8 mouse cellular contexts compared by ENCODE assay signal in the genomic region with DNA sequence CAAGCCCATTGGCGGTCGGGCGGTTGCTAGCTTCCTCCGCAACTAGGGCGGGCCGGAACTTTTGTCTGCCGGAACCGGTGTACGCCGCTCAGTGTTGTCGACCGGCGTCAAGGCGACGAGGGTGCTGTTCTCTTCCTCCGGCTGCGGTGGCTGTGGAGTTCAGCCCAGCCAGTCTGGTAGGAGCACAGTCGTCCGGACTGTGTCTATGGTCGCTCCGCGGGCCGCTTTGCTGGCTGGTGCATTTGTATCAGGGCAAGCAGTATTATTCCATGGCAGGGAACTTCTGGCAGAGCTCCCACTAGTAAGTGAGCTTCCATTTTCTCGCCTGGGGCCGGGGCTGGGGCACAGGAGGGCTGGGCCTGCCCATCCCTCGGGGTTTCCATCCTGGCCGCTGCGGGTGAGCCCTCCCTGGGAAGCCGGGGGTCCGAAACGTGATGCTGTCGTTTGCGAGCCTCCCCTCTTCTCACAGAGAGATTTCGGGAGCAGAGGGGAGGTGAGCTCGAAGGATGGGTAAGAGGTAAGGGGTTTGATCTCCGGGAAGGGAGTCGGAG. TPM values are rescaled to one million over a fixed set of nuclear protein-coding genes. Genes with fewer than 3 reads are reported as not detected.
A peak's percentile ranks its signal among the peaks of the same experiment; 100 is the strongest.
DNase-seq lines count a peak whose midpoint lies in the region; ATAC-seq and TF ChIP-seq lines count a peak whose summit lies in the region.

A gene (plus strand): TSS at position 87 of the 551 bp plus-strand sequence.

- H3K4me3 ChIP-seq in G1E (ENCODE audit: low read depth, low read length) = peak within 1 kb of the TSS; percentile 88
- peak within 1 kb of the TSS; percentile 89 for H3K4me3 ChIP-seq in forebrain, embryonic 16.5 days (replicated peaks; ENCODE audit: low read length)
- peak within 1 kb of the TSS; percentile 97 for H3K4me3 ChIP-seq in layer of hippocampus, adult 2 months
- H3K4me3 ChIP-seq in lung, embryonic 14.5 days (ENCODE audit: low read depth, low read length) = peak within 1 kb of the TSS; percentile 67
- H3K4me3 ChIP-seq in olfactory bulb, adult 2 months (ENCODE audit: insufficient read depth, low read depth, low read length) = peak within 1 kb of the TSS; percentile 81
- H3K4me3 ChIP-seq in thymus, adult 2 months (ENCODE audit: control insufficient read depth, insufficient read depth, low read length) = peak within 1 kb of the TSS; percentile 68

- DNase-seq in G1E (ENCODE audit: low spot score) = peak; percentile 85
- peak; percentile 91 to 93 for DNase-seq in cerebellum, adult 18-20 months
- peak; percentile 91 to 92 for DNase-seq in heart, postnatal 36 days
- peak; percentile 92 to 93 for DNase-seq in layer of hippocampus, adult 2 months (ENCODE audit: low spot score in 2 of 2)
- DNase-seq in lung, embryonic 14.5 days = peak; percentile 97
- peak; percentile 91 for DNase-seq in thymus, adult 2 months

- H3K36me3 ChIP-seq in G1E (replicated peaks) = peaks cover 10% of the 10 kb centered on the region
- peaks cover under 1% of the 10 kb centered on the region; the same call in 1 of the 2 replicates for H3K36me3 ChIP-seq in forebrain, embryonic 16.5 days (ENCODE audit: control insufficient read depth, insufficient read depth)
- peaks cover under 1% of the 10 kb centered on the region; the same call in 1 of the 2 replicates for H3K36me3 ChIP-seq in lung, embryonic 14.5 days (ENCODE audit: insufficient read depth)
- H3K36me3 ChIP-seq in thymus, adult 2 months (ENCODE audit: control insufficient read depth, insufficient read depth, low read length) = no peaks in the 10 kb centered on the region

- H3K9me3 ChIP-seq in G1E (replicated peaks) = no peaks in the 10 kb centered on the region
- H3K9me3 ChIP-seq in forebrain, embryonic 16.5 days (ENCODE audit: control insufficient read depth, low read length) = no peaks in the 10 kb centered on the region
- H3K9me3 ChIP-seq in lung, embryonic 14.5 days (ENCODE audit: low read depth, low read length) = no peaks in the 10 kb centered on the region

- under 1% methylated on average over 37 of the region's 37 CpGs for whole genome bisulfite sequencing in forebrain, embryonic 16.5 days
- WGBS in lung, embryonic 14.5 days = under 1% methylated on average over 37 of the region's 37 CpGs
- under 1% methylated on average over 37 of the region's 37 CpGs for WGBS in olfactory bulb, adult 2 months
- WGBS in thymus, adult 2 months = under 1% methylated on average over 37 of the region's 37 CpGs

- peak within 1 kb of the TSS; percentile 67 for H3K4me2 ChIP-seq in forebrain, embryonic 16.5 days (ENCODE audit: low read length)
- peak within 1 kb of the TSS; percentile 82 for H3K4me2 ChIP-seq in lung, embryonic 14.5 days

- peak; percentile 96 for ATAC-seq in G1E (ENCODE audit: extremely low read depth, insufficient number of reproducible peaks, low FRiP score, poor library complexity, severe bottlenecking)
- peak; percentile 99 for ATAC-seq in forebrain, embryonic 16.5 days
- peak; percentile 99 for ATAC-seq in lung, embryonic 14.5 days (ENCODE audit: insufficient read depth)

- TF ChIP-seq CTCF in G1E (IDR thresholded peaks at IDR 0.05; ENCODE audit: low read depth, low read length) = no peak
- TF ChIP-seq CTCF in layer of hippocampus, adult 2 months (conservative IDR thresholded peaks at IDR 0.05) = no peak
- TF ChIP-seq CTCF in lung, embryonic 14.5 days (IDR thresholded peaks at IDR 0.05; ENCODE audit: low read depth) = no peak
- 0 out of 2 replicates have a peak, but pooled peaks have one; percentile 22 for TF ChIP-seq CTCF in olfactory bulb, adult 2 months (IDR thresholded peaks at IDR 0.05; ENCODE audit: insufficient read depth, low read depth, low read length)
- peak; percentile 33; the same call in 1 of the 2 replicates for TF ChIP-seq CTCF in thymus, adult 2 months (IDR thresholded peaks at IDR 0.05; ENCODE audit: borderline replicate concordance, control insufficient read depth, extremely low read depth, insufficient read depth, low read length, poor library complexity)

- intact Hi-C loops in heart, postnatal 36 days (cut with DNase I) = loop anchor here (2.0 to 5.0 kb wide), 2 partner anchors 50 to 87 kb away; no protein-coding TSS in a partner anchor

- peak; percentile 70 for TF ChIP-seq POLR2A in olfactory bulb, adult 2 months (IDR thresholded peaks at IDR 0.05; ENCODE audit: insufficient read depth, low read depth, low read length)
- TF ChIP-seq POLR2A in thymus, adult 2 months (IDR thresholded peaks at IDR 0.05; ENCODE audit: control insufficient read depth, extremely low read depth, insufficient read depth, low read length, poor library complexity) = peak; percentile 70; the same call in 1 of the 2 replicates

- peak within 1 kb of the TSS; percentile 78 for H3K9ac ChIP-seq in forebrain, embryonic 16.5 days (replicated peaks; ENCODE audit: low read depth, low read length)
- peak within 1 kb of the TSS; percentile 75 for H3K9ac ChIP-seq in lung, embryonic 14.5 days

- H3K27ac ChIP-seq in forebrain, embryonic 16.5 days (ENCODE audit: low read length) = peak within 1 kb of the TSS; percentile 92
- H3K27ac ChIP-seq in layer of hippocampus, adult 2 months = peak within 1 kb of the TSS; percentile 91
- peak within 1 kb of the TSS; percentile 88 for H3K27ac ChIP-seq in lung, embryonic 14.5 days (ENCODE audit: low read depth)
- peak within 1 kb of the TSS; percentile 48; the same call in 1 of the 2 replicates for H3K27ac ChIP-seq in olfactory bulb, adult 2 months (ENCODE audit: insufficient read depth, low read depth, low read length)
- H3K27ac ChIP-seq in thymus, adult 2 months (ENCODE audit: control insufficient read depth, insufficient read depth, low read length) = no peak within 1 kb of the TSS

- H3K27me3 ChIP-seq in G1E (ENCODE audit: insufficient read depth, low read length) = peaks cover 5% of the 10 kb centered on the region
- no peaks in the 10 kb centered on the region for H3K27me3 ChIP-seq in forebrain, embryonic 16.5 days (replicated peaks; ENCODE audit: control insufficient read depth, insufficient read depth, low read length)
- no peaks in the 10 kb centered on the region for H3K27me3 ChIP-seq in lung, embryonic 14.5 days (ENCODE audit: insufficient read depth, low read length)
- no peaks in the 10 kb centered on the region for H3K27me3 ChIP-seq in thymus, adult 2 months (ENCODE audit: control insufficient read depth, insufficient read depth, low read length)

- peaks cover 17% of the 10 kb centered on the region for H3K4me1 ChIP-seq in G1E (ENCODE audit: insufficient read depth, low read depth, low read length)
- H3K4me1 ChIP-seq in forebrain, embryonic 16.5 days (replicated peaks; ENCODE audit: control insufficient read depth, insufficient read depth, low read length) = peaks cover 10% of the 10 kb centered on the region
- H3K4me1 ChIP-seq in lung, embryonic 14.5 days (ENCODE audit: insufficient read depth) = no peaks in the 10 kb centered on the region
- H3K4me1 ChIP-seq in olfactory bulb, adult 2 months (ENCODE audit: control insufficient read depth, insufficient read depth, low read length) = no peaks in the 10 kb centered on the region
- peaks cover 2% of the 10 kb centered on the region for H3K4me1 ChIP-seq in thymus, adult 2 months (replicated peaks; ENCODE audit: control insufficient read depth, insufficient read depth, low read length)

RNA-seq across cellular contexts. Expression of the gene that starts here (rescaled TPM):
- total RNA-seq in G1E (2014; fragmentation: Nextera tagmentation) = 56.1 and 68.4 TPM in 2 replicates
- total RNA-seq in G1E (2017) = 38.3 and 46.1 TPM in 2 replicates
- polyA plus RNA-seq in G1E (2012) = 0.47 and 1.9 TPM in 2 replicates
- polyA plus RNA-seq in forebrain, embryonic 16.5 days (2015; fragmentation: Nextera tagmentation; extraction: Ambion mirVana) = 68.4 and 68.5 TPM in 2 replicates
- 10 to 100 TPM; 12.5 to 12.6 TPM for total RNA-seq in heart, postnatal 36 days (2021)
- total RNA-seq in layer of hippocampus, adult 2 months (2021) = 10 to 100 TPM; 35.2 to 37.9 TPM
- 46.8 and 51.1 TPM in 2 replicates for polyA plus RNA-seq in lung, embryonic 14.5 days (2014; fragmentation: Nextera tagmentation; extraction: Ambion mirVana)
- not detected in 2 replicates for polyA plus RNA-seq in olfactory bulb, adult 2 months (2012; ENCODE audit: insufficient read depth, insufficient read length, low replicate concordance, missing spikeins)
- polyA plus RNA-seq in thymus, adult 2 months (2012; rRNA removed) = 5.0 and 6.6 TPM in 2 replicates

Comparison
In these comparisons a context has a peak if more than half of its experiments do, and no peak if none do; other contexts are left out.
1. CTCF ChIP-seq: peak in olfactory bulb, adult 2 months (single experiment) and thymus, adult 2 months (single experiment); none in G1E (single experiment), layer of hippocampus, adult 2 months (single experiment) and lung, embryonic 14.5 days (single experiment).
2. Peak in every context shown above with its lines, with median percentiles within 50 percentile points of each other: ATAC-seq, DNase-seq and H3K4me3 ChIP-seq.